Mouse (Mus musculus): Measurements from ENCODE around the gene Copb1. TPM values are rescaled to one million over a fixed set of nuclear protein-coding genes. Genes with fewer than 3 reads are reported as not detected.

Gene Copb1
- polyA plus RNA-seq (2015; fragmentation: Nextera tagmentation; extraction: Ambion mirVana): 127 and 129 TPM in 2 replicates

DNA sequence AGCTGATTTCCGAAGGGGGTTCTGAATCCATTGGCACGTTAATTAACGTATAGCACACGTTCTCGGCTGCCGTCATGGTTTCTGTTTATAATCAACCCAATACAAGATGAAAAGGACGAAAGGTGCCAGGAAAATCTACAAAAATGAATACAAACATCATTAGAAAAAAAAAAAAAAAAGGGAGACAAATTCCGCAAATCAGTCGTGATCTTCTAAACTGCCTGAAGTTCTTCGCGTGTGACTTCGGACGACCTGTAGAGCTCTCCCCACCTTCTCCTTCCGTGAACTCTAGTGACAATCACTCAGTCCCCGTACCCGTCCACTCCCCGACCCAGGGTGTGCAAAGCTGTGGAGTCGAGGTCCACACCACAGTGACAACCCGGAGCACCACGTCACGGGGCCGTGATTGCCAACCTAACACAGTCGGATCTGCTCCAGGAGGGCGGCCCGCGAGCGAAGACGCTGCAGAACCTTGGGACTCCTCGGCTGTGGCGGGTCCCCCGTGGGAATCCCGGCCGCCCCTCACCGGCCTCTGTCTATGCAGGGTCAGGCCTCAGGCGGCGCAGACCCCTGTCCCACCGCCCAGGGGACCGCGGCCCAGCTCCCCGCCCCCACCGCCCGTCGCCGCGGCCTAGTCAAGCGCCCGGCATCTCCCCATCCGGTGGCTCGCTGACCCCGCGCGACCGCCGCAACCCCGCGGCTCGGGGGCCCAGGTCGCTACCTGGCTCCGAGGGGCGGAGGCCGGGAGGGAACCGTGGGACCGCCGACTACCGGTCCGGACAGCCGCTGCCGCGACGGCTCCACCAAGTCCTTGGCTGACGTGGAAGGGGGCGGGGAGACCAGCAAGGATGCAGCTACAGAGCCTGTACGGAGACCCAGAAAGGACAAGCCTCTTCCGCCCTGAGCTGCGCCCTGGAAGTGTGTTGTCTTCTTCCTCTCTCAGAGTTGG is at the start of gene Copb1:
TSS of gene Copb1 (minus strand) at position 827 of the 949 bp plus-strand sequence.
- ATAC-seq (ENCODE audit: insufficient number of reproducible peaks, low FRiP score, low TSS enrichment, low read depth): peak; percentile 96
- H3K4me1 ChIP-seq: peaks cover 3% of the 10 kb centered on the region
- WGBS: 1% methylated on average over 72 of the region's 75 CpGs
- H3K4me3 ChIP-seq (replicated peaks): peak within 1 kb of the TSS; percentile 93
- H3K27ac ChIP-seq (replicated peaks): peak within 1 kb of the TSS; percentile 75
- H3K36me3 ChIP-seq: peaks cover 29% of the 10 kb centered on the region
- H3K4me2 ChIP-seq (replicated peaks): peak within 1 kb of the TSS; percentile 44
- peak within 1 kb of the TSS; percentile 98 for H3K9ac ChIP-seq
- no peaks in the 10 kb centered on the region for H3K27me3 ChIP-seq
- no peaks in the 10 kb centered on the region for H3K9me3 ChIP-seq (replicated peaks)

DNA sequence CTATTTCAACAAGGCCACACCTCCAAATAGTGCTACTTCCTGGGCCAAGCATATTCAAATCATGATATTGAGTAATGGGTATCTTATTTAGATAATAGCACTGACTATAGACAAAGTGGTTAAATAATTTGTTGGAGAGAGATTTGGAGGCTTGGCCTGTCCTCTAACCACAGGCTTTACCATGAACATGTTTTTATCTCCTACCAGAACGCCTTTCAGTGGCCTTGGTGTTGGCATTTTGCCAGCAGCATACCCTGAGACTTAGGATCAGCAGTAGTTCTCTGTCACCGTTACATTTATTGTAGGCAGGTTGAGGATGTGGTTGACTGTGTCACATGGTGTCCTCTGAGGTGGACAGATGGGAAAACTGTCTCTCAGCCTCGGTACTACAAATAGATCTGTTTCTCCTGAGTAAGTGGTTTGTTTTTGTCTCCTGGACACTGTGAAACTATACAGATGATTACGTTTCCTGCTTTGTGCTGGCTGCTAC is 46.8 kb upstream of the Copb1 start:
- Histone ChIP-seq H3K9me3 (replicated peaks) (no peaks in the 10 kb centered on the region), H3K27ac (replicated peaks) (no peak overlapping the region), H3K36me3 (no peaks in the 10 kb centered on the region), H3K4me3 (replicated peaks) (no peak overlapping the region), H3K27me3 (no peaks in the 10 kb centered on the region), H3K9ac (no peak overlapping the region), H3K4me1 (no peaks in the 10 kb centered on the region), H3K4me2 (replicated peaks) (no peak overlapping the region)
- WGBS: 59% methylated on average over 4 of the region's 4 CpGs
- ATAC-seq (ENCODE audit: insufficient number of reproducible peaks, low FRiP score, low TSS enrichment, low read depth): no peak

DNA sequence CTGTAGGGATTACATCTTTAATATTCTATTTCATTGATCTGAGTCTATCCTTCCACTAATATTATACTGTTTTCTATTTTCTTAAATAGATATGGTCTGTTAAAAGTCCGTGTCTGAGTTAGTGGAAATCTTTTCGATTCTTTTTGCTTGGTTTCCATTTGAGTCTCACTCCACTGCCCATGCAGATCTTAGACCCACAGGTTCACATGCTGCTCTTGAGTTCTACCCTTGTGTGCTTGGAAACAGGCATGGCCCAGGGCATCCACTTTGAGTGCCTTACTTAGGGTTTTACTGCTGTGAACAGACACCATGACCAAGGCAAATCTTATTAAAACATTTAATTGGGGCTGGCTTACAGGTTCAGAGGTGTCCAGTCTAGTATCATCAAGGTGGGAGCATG is 46.3 kb upstream of the Copb1 start:
- Histone ChIP-seq H3K9ac (no peak overlapping the region), H3K27ac (replicated peaks) (no peak overlapping the region), H3K4me1 (no peaks in the 10 kb centered on the region), H3K4me3 (replicated peaks) (no peak overlapping the region), H3K9me3 (replicated peaks) (no peaks in the 10 kb centered on the region), H3K36me3 (no peaks in the 10 kb centered on the region), H3K4me2 (replicated peaks) (no peak overlapping the region), H3K27me3 (no peaks in the 10 kb centered on the region)
- ATAC-seq (ENCODE audit: insufficient number of reproducible peaks, low FRiP score, low TSS enrichment, low read depth): no peak
- WGBS: 83% methylated on average over 2 of the region's 2 CpGs

DNA sequence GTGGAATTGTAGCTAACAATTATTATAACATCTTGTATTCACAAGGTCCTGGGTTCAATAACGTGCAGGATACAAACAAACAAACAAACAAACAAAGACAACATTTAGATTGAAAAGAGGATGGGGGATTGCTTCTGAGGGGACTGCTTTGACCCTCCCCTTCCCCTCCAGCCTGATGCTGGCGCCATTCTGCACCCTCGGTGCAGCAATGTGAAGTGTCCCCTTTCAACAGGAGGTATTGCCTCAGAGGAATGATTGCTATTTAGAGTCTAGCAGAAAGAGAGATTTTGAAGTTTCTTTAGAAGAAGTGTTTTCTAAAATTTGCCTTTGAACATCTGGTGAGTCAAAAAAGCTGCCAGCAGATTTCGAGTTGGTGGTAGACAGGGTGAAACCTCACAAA is 44.7 kb upstream of the Copb1 start:
- H3K9me3 ChIP-seq (replicated peaks): no peaks in the 10 kb centered on the region
- no peaks in the 10 kb centered on the region for H3K4me1 ChIP-seq
- no peaks in the 10 kb centered on the region for H3K36me3 ChIP-seq
- H3K9ac ChIP-seq: no peak overlapping the region
- H3K27me3 ChIP-seq: no peaks in the 10 kb centered on the region
- no peak for ATAC-seq (ENCODE audit: insufficient number of reproducible peaks, low FRiP score, low TSS enrichment, low read depth)
- no peak overlapping the region for H3K4me3 ChIP-seq (replicated peaks)
- H3K4me2 ChIP-seq (replicated peaks): no peak overlapping the region
- H3K27ac ChIP-seq (replicated peaks): no peak overlapping the region
- 52% methylated on average over 4 of the region's 4 CpGs for WGBS

DNA sequence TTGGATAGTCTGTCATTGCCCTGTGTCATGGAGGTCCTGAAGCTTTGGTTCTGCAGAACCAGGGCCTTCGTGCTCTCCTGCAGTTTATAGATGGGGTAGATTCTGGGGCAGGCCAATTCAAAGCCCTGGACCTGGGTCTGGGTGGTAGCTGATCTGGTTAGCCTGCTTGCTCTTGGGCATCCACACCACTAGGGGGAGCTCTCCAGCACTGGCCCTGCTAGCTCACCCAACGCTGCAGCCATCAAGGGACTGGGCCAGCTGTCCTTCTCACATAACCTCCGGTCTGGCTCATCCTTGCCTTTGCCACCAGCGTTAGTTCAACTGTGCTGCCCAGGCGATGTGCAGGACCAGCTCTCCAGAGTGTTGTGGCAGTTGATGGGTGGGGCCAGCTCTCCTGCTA is 40.2 kb upstream of the Copb1 start:
- Histone ChIP-seq H3K36me3 (no peaks in the 10 kb centered on the region), H3K9me3 (replicated peaks) (no peaks in the 10 kb centered on the region), H3K4me3 (replicated peaks) (no peak overlapping the region), H3K9ac (no peak overlapping the region), H3K27ac (replicated peaks) (no peak overlapping the region), H3K4me2 (replicated peaks) (no peak overlapping the region), H3K27me3 (no peaks in the 10 kb centered on the region), H3K4me1 (0 out of 2 replicates have a peak, but pooled peaks cover 7% of the 10 kb centered on the region)
- 81% methylated on average over 5 of the region's 5 CpGs for WGBS
- no peak for ATAC-seq (ENCODE audit: insufficient number of reproducible peaks, low FRiP score, low TSS enrichment, low read depth)

DNA sequence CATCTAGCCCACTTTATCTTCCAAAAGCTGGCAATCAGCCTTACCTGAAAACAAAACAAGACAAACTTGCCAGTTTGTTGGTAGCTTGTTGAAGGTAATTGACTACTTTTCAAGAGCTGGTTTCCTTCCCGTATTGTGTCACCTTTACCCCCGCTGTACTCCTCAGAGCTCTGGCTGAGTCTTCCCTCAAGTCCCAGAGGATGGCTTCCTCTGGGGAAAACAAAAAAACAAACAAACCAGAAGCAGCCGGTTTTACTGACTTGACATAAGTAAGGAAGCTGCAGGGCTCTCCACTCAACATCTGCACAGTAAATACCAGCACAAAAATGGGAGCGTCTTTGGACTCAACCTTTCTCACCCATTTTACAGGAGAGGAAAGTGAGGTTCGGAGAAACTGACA is 39.4 kb upstream of the Copb1 start:
- no peak overlapping the region for H3K9ac ChIP-seq
- H3K4me3 ChIP-seq (replicated peaks): no peak overlapping the region
- ATAC-seq (ENCODE audit: insufficient number of reproducible peaks, low FRiP score, low TSS enrichment, low read depth): no peak
- no peak overlapping the region for H3K4me2 ChIP-seq (replicated peaks)
- WGBS: 71% methylated on average over 5 of the region's 5 CpGs
- H3K9me3 ChIP-seq (replicated peaks): no peaks in the 10 kb centered on the region
- 0 out of 2 replicates have a peak, but pooled peaks cover 7% of the 10 kb centered on the region for H3K4me1 ChIP-seq
- no peak overlapping the region for H3K27ac ChIP-seq (replicated peaks)
- H3K36me3 ChIP-seq: no peaks in the 10 kb centered on the region
- no peaks in the 10 kb centered on the region for H3K27me3 ChIP-seq

DNA sequence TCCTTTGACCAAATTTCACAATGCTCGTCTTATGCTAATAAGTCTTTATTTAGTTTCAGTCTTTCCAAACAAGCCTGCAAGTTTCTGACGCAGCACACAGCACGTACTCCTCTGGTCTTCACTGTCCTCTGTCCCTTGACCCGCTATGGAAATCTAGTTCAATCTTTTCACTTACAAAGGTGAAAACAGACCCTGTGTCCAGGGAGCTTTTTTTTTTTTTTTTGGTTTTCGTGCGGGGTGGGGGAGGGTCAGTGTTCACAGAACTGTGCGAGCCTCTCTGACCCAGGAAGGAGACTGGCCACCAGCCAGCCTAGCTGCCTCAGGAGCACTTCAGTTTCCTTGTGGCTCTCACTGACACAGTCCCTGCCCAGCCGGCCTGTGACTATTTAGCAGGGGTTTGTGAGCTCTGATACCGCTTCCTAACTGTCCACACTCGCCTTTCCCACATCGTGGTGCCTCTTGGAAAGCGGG is 38.0 kb upstream of the Copb1 start:
- Histone ChIP-seq H3K4me1 (0 out of 2 replicates have a peak, but pooled peaks cover 7% of the 10 kb centered on the region), H3K4me3 (replicated peaks) (peak overlapping the region; percentile 23), H3K27me3 (no peaks in the 10 kb centered on the region), H3K9me3 (replicated peaks) (no peaks in the 10 kb centered on the region), H3K4me2 (replicated peaks) (peak overlapping the region; percentile 40), H3K27ac (replicated peaks) (no peak overlapping the region; the same call in 1 of the 2 replicates), H3K36me3 (no peaks in the 10 kb centered on the region), H3K9ac (no peak overlapping the region)
- no peak for ATAC-seq (ENCODE audit: insufficient number of reproducible peaks, low FRiP score, low TSS enrichment, low read depth)
- WGBS: 16% methylated on average over 12 of the region's 12 CpGs

DNA sequence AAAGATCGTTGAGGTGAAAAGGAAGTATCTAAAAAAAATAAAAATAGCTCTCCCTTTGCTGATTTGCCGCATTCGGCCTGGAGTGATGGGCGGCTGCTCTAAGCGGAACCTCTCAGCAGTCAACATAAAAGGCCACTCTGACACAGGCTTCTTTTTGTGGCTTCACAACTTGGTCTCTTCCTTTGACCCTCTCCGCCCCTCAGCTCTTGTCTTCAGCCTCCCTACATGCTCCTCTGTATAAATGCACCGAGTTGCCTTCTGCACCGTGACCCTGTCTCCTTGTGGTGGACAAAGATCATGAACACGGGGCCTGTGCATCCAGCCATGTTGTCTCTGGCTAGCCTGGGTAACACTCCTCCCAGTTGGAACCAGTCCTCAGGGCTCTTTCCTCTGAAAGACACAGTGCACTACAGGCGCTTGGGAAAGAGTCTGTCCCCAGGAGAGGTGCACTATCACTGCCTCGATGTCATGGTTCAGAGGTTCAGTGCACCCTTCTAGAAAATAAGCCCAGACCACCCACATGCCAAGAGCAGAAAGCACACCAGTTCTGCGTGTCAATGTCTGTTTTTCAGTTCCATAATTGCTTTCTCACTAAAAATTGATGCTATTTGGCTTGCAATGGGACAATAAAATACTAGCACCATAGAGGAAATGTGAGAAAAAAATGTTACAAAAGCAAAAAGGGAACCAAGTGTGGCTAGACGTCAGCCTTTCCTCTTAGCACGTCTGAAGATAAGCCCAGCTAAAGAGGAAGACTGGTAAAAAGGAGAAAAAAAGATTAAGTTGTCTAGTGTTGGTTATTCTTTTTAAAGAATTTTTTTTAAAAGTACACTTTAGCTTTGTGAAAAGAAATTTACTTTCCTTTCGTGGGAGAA is 37.2 kb upstream of the Copb1 start:
- Histone ChIP-seq H3K4me1 (0 out of 2 replicates have a peak, but pooled peaks cover 7% of the 10 kb centered on the region), H3K4me2 (replicated peaks) (no peak overlapping the region), H3K36me3 (no peaks in the 10 kb centered on the region), H3K9ac (no peak overlapping the region), H3K4me3 (replicated peaks) (no peak overlapping the region), H3K9me3 (replicated peaks) (no peaks in the 10 kb centered on the region), H3K27me3 (no peaks in the 10 kb centered on the region), H3K27ac (replicated peaks) (no peak overlapping the region)
- WGBS: 51% methylated on average over 15 of the region's 15 CpGs
- ATAC-seq (ENCODE audit: insufficient number of reproducible peaks, low FRiP score, low TSS enrichment, low read depth): no peak

DNA sequence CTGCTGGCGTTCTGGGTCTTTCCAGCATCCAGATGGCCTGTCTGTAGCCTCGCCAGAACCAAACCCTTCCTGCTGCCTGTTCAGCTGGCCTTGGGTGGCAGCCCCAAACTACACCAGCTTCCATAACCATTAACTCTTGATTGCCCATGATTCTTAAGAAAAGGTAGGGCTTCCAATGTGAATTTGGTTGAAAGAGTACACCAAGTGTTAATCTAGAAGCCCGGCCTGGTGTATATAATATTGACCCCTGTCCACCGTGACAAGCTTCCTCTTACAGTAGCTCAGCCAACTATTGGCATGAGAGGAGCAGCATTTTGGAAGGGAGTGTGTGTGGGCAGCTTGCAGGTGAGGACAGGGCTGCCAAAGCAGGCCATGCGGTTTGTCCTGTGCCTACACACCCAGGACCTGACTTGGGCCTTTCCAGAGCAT is 35.6 kb upstream of the Copb1 start:
- Histone ChIP-seq H3K36me3 (no peaks in the 10 kb centered on the region), H3K27me3 (no peaks in the 10 kb centered on the region), H3K4me2 (replicated peaks) (no peak overlapping the region), H3K27ac (replicated peaks) (no peak overlapping the region), H3K4me3 (replicated peaks) (no peak overlapping the region), H3K9ac (no peak overlapping the region), H3K4me1 (0 out of 2 replicates have a peak, but pooled peaks cover 7% of the 10 kb centered on the region), H3K9me3 (replicated peaks) (no peaks in the 10 kb centered on the region)
- no peak for ATAC-seq (ENCODE audit: insufficient number of reproducible peaks, low FRiP score, low TSS enrichment, low read depth)
- WGBS: 40% methylated on average over 5 of the region's 5 CpGs

DNA sequence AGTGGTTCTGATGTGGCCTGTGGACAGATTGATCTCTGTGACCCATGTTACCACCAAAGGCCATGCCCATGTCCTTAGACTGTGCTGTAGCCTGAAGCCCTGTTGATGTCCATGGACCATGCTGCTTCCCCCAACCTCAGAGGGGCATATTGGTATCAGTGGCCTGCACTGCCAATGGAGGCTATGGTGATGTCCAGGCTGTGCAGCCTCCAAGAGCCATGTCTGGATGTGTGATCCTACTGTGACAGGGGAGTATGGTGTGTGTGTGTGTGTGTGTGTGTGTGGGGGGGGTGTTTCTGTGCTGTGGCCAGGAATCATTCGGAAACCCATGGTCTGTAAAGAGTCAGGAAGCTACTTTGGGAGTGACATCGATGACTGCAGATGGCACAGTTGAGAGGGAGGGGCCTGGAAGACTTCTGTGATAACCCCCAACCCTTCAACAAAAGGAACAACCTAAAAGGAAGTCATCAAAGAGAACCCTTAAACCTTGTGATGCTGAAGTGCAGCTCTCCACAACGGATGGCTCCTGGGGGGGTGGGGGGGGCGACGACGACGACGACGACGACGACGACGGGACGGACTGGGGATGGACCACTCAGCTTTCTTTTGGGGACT is 29.9 kb upstream of the Copb1 start:
- Histone ChIP-seq H3K4me1 (no peaks in the 10 kb centered on the region), H3K4me2 (replicated peaks) (no peak overlapping the region), H3K27ac (replicated peaks) (no peak overlapping the region), H3K9ac (no peak overlapping the region), H3K36me3 (no peaks in the 10 kb centered on the region), H3K27me3 (no peaks in the 10 kb centered on the region), H3K4me3 (replicated peaks) (no peak overlapping the region), H3K9me3 (replicated peaks) (no peaks in the 10 kb centered on the region)
- 94% methylated on average over 14 of the region's 14 CpGs for WGBS
- ATAC-seq (ENCODE audit: insufficient number of reproducible peaks, low FRiP score, low TSS enrichment, low read depth): 0 out of 2 replicates have a peak, but pooled peaks have one; percentile 34
